Mouse (Mus musculus): ENCODE data around the gene Racgap1. TPM values are rescaled to one million over a fixed set of nuclear protein-coding genes. Genes with fewer than 3 reads are reported as not detected.

The Racgap1 gene
- total RNA-seq, 2 experiments from 2014 or later = 7.6 to 7.7 TPM

DNA sequence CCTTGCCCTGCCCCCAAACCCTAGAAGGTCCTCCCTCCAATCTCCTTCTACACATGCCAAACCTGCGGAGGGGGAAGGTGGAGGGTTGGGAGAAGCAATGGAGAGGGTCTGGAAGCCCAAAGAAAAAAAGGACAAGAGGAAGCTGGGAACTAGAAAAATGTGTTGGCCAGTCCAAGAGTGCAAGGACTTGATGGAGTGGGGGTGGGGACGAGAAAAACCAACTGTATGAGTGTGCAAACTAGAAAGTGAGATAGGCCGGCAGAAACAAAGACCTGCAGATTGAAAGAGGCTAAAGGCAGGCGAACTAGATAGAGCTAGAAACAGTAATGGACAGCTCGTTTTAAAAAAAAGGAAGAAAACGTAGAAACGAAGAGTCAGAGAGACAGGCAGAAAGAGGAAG lies 61.8 kb downstream of the Racgap1 start:
- no peak for DNase-seq

DNA sequence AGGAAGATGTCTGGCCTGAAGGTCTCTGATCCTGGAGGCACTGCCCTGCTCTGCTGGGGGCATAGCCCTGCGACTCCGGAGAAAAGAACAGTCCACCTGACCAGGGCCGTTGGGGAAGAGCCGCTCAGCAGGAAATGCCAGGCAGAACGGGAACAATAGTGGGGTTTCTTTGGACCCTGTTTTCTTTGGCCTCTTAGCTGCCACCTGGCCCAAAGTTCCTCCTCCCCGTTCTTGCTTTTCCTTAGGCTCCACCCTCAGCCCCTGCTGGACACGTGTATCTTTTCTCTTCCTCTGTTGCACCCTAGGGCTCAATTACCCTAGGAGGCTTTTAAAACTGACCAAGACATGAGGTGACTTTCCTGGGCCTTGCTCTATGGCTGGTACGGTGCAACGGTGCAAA lies 62.2 kb downstream of the Racgap1 start:
- DNase-seq = no peak

DNA sequence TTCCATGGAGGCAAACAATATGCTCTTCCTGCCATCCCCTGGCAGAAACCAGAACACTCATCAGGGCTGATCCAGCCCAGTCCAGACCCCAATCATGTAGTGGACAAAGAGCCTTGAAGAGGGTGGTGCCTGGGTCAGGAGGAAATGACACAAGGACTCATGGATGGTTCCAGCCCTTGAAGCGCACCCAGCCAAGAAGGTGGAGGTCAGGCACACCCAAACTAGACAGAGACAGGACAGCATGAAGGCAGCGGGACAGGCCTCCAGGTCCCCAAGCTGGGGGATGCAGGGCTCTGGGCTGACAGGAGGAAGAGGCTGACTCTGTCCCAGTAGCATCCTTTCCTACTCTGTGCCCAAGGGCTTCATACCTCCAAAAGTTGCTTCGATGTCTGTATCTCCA lies 64.9 kb downstream of the Racgap1 start:
- no peak for DNase-seq

DNA sequence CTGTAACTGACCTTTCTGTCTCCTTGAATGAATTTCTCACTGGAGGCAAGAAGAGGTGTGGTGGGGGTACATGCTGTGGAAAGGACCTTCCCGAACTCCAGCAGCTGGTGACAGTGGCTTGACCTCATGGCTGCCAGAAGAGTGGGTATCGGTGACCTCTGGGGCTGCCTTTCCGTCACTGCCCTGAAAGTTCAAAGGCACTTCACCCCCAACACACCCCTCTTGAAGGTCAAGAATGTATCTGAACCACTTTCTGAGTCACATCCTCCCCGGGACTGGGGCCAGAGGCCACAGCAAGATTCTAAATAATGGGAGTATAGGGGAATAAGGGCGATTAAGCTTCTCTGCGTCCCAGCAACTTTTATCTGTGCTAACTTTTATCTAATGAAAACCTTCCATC lies 65.7 kb downstream of the Racgap1 start:
- peak; percentile 54 to 62 for DNase-seq

DNA sequence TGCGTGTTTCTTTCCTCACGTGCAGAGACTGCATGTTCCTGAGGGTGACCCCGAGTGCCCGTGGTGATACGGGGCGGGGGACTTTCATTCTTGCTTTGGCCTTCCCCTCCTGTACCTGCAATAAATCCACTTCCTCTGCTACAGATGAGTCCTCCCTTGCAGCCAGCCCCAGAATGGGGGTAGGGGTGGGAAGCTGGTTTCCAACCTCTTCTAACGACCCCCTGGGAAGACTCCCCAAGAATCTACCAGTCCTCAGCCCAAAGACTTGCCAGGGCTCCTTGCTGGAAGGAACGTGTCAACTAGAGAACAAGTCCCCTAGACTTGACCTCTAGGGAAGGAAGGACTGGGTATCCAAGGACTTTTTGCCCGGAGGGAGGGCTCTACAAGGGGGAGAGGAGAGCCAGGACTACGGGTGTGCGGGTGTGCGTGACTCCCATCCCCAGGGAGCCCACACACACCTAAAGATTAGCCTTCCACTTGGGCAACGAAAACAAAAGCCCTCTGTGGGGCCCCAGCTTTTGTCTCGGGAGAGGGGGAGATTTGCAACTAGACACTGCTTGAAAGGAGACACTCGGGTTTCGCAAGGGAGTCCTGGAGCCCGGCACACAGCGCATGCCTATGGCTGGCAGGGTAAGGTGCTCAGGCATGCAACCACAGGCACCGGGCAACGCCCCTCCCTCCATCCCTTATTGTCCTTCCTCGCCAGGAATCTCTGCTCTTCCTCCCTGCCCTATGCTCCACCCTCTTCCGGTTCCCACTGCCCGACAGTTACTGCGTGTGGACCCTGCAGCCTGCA lies 66.9 kb downstream of the Racgap1 start:
- DNase-seq = peak in 1 of 2 experiments; percentile 24

DNA sequence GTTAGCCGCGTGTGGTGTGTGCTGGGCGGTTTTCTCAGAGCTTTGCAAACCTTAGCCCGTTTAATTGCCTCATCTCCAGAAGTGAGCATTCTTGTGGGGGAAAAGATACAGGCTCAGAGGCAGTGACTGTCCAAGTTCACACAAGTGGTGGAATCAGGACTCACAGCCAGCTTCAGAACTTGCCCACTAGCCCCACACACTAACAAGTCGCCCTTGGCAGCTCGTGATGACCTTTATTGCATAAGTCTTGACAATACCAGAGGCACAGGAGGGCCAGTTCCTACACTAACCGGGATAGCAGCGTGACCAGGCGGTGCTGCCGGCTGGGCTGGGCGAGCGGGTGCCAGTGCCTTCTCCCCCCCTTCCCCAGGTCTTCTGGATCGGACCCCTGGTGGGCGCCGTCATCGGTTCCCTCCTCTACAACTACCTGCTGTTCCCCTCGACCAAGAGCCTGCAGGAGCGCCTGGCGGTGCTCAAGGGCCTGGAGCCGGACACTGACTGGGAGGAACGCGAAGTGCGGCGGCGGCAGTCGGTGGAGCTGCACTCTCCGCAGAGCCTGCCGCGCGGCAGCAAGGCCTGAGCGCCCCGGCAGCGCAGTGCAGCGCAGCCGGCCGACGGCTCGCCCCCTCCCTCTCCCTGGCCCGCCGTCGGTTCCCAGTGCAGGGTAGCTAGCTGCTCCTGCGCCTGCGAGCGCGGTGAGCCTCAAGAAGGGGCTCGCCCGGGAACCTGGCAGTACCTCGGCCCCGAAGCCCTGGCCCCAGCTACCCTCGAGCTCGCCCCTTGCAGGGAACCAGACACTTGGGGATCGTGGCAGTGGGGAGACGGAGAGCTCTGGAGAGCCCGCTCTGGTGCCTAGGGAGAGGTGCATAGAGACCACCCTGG lies 67.8 kb downstream of the Racgap1 start:
- DNase-seq = peak; percentile 47 to 48

DNA sequence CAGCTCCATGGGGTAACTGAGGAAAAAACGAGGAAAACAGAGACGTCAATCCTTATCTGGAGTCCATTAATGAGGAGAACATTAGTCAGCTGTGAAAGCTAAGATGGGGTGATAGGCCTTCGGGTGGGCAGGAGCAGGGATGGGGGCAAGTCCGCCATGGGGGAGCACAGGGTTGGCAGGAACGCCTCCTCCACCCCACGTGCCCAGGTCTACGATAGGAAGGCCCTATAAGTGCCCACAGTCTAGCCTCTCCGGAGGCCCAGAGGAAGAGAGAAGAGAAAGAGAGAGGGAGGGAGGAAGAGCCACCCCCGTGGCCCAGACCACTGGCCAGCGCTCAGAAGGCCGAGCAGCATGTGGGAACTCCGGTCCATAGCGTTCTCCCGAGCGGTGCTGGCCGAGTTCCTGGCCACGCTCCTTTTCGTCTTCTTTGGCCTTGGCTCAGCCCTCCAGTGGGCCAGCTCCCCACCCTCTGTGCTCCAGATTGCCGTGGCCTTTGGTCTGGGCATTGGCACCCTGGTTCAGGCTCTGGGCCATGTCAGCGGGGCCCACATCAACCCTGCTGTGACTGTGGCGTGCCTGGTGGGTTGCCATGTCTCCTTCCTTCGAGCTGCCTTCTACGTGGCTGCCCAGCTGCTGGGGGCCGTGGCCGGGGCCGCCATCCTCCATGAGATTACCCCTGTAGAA lies 72.5 kb downstream of the Racgap1 start, which contains the start of gene Aqp2:
TSS of gene Aqp2 (plus strand) at position 254 of the 684 bp plus-strand sequence.
- DNase-seq = peak; percentile 35 to 61

Other genes starting within 250 kb of the Racgap1 start
- 10 to 100 TPM; 30.4 to 36.0 TPM for gene Nckap5l, start 193.9 kb downstream of the Racgap1 start, total RNA-seq (2021)
- gene Bcdin3d, start 176.9 kb downstream of the Racgap1 start, total RNA-seq (2021) = 1 to 10 TPM; 5.3 to 6.6 TPM
- gene Faim2, start 123.5 kb downstream of the Racgap1 start, total RNA-seq (2021) = 10 to 100 TPM; 17.8 to 23.5 TPM
- 1 to 10 TPM in 1 of 2 experiments, under 1 TPM in 1; 0.82 to 5.0 TPM for gene Aqp2, start 72.6 kb downstream of the Racgap1 start, total RNA-seq (2021)
- gene Aqp5, start 60.9 kb downstream of the Racgap1 start, total RNA-seq (2021) = 1 to 10 TPM; 1.5 to 3.1 TPM
- gene Aqp6, start 50.3 kb downstream of the Racgap1 start, total RNA-seq (2021) = not detected
- gene Asic1, start 18.7 kb upstream of the Racgap1 start, total RNA-seq (2021) = under 1 TPM; 0.53 to 0.56 TPM
- gene Smarcd1, start 50.5 kb upstream of the Racgap1 start, total RNA-seq (2021) = 10 to 100 TPM; 40.8 to 51.2 TPM
- 10 to 100 TPM; 19.6 to 24.6 TPM for gene Gm17349, start 53.8 kb upstream of the Racgap1 start, total RNA-seq (2021)
- 1,000 to 10,000 TPM in 1 of 2 experiments, 100 to 1,000 TPM in 1; 945 to 1,041 TPM for gene Gpd1, start 65.9 kb upstream of the Racgap1 start, total RNA-seq (2021)
- 100 to 1,000 TPM; 227 to 257 TPM for gene Cox14, start 74.0 kb upstream of the Racgap1 start, total RNA-seq (2021)
- 10 to 100 TPM; 49.1 to 56.1 TPM for gene Cers5, start 121.2 kb upstream of the Racgap1 start, total RNA-seq (2021)
- gene Lima1, start 223.8 kb upstream of the Racgap1 start, total RNA-seq (2021) = 10 to 100 TPM; 42.1 to 43.0 TPM